Mouse (Mus musculus): ENCODE data around the gene Hmgcs1. TPM values are rescaled to one million over a fixed set of nuclear protein-coding genes. Genes with fewer than 3 reads are reported as not detected.
"Not testable (repeated sequence)": the region's sequence is repeated elsewhere in the genome, so short reads cannot be mapped to it uniquely, and the experiment has no call there.

The Hmgcs1 gene
- polyA plus RNA-seq, 1 experiment from 2014 or later: 153 TPM

- Histone ChIP-seq H3K4me3 (replicated peaks; ENCODE audit: low read depth, low read length) (no peak overlapping the region), H3K36me3 (ENCODE audit: insufficient read depth, low read length) (peaks cover 17% of the 10 kb centered on the region), H3K27ac (no peak overlapping the region), H3K9me3 (replicated peaks; ENCODE audit: low read length) (no peaks in the 10 kb centered on the region), H3K27me3 (ENCODE audit: insufficient read depth, low read length) (no peaks in the 10 kb centered on the region), H3K4me2 (ENCODE audit: low read length) (no peak overlapping the region), H3K9ac (ENCODE audit: low read depth, low read length) (no peak overlapping the region), H3K4me1 (replicated peaks; ENCODE audit: insufficient read depth, low read length) (peaks cover 4% of the 10 kb centered on the region; the same call in 1 of the 2 replicates)
- no peak for TF ChIP-seq CTCF (IDR thresholded peaks at IDR 0.05; ENCODE audit: low read depth)
- 76% methylated on average over 1 of the region's 1 CpGs for WGBS
- no peak for ATAC-seq (replicated peaks; ENCODE audit: low FRiP score, low read depth)
- no peak for DNase-seq (ENCODE audit: low spot score)
Measured at GRCm38 (mm10) chr13:119696496-119696895, 6.3 kb downstream of the Hmgcs1 start.

- peaks cover 27% of the 10 kb centered on the region for H3K36me3 ChIP-seq (ENCODE audit: insufficient read depth, low read length)
- 78% methylated on average over 4 of the region's 4 CpGs for WGBS
- no peak overlapping the region for H3K27ac ChIP-seq
- H3K9ac ChIP-seq (ENCODE audit: low read depth, low read length): no peak overlapping the region
- ATAC-seq (replicated peaks; ENCODE audit: low FRiP score, low read depth) (no peak; the same call in 1 of the 2 replicates), DNase-seq (ENCODE audit: low spot score) (no peak)
- H3K27me3 ChIP-seq (ENCODE audit: insufficient read depth, low read length): no peaks in the 10 kb centered on the region
- TF ChIP-seq CTCF (IDR thresholded peaks at IDR 0.05; ENCODE audit: low read depth): no peak
- H3K4me3 ChIP-seq (replicated peaks; ENCODE audit: low read depth, low read length): no peak overlapping the region
- H3K4me2 ChIP-seq (ENCODE audit: low read length): no peak overlapping the region
- H3K4me1 ChIP-seq (replicated peaks; ENCODE audit: insufficient read depth, low read length): peaks cover 4% of the 10 kb centered on the region; the same call in 1 of the 2 replicates
- no peaks in the 10 kb centered on the region for H3K9me3 ChIP-seq (replicated peaks; ENCODE audit: low read length)
Measured at GRCm38 (mm10) chr13:119698436-119698835, 8.3 kb downstream of the Hmgcs1 start.

- Histone ChIP-seq H3K9me3 (replicated peaks; ENCODE audit: low read length) (no peaks in the 10 kb centered on the region), H3K4me3 (replicated peaks; ENCODE audit: low read depth, low read length) (no peak overlapping the region), H3K36me3 (ENCODE audit: insufficient read depth, low read length) (peaks cover 48% of the 10 kb centered on the region), H3K27ac (no peak overlapping the region), H3K27me3 (ENCODE audit: insufficient read depth, low read length) (no peaks in the 10 kb centered on the region), H3K4me1 (replicated peaks; ENCODE audit: insufficient read depth, low read length) (no peaks in the 10 kb centered on the region; the same call in 1 of the 2 replicates), H3K4me2 (ENCODE audit: low read length) (no peak overlapping the region), H3K9ac (ENCODE audit: low read depth, low read length) (no peak overlapping the region)
- TF ChIP-seq CTCF (IDR thresholded peaks at IDR 0.05; ENCODE audit: low read depth): no peak
- 92% methylated on average over 7 of the region's 7 CpGs for WGBS
- ATAC-seq (replicated peaks; ENCODE audit: low FRiP score, low read depth) (no peak), DNase-seq (ENCODE audit: low spot score) (no peak)
Measured at GRCm38 (mm10) chr13:119704280-119704679, 14.1 kb downstream of the Hmgcs1 start.

GRCm38 (mm10) chr13:119706278-119706880 lies 16.2 kb downstream of the Hmgcs1 start:
- not testable (repeated sequence) for ATAC-seq (replicated peaks; ENCODE audit: low FRiP score, low read depth); H3K4me1 ChIP-seq (replicated peaks; ENCODE audit: insufficient read depth, low read length); H3K4me2 ChIP-seq (ENCODE audit: low read length); H3K27me3 ChIP-seq (ENCODE audit: insufficient read depth, low read length); H3K9me3 ChIP-seq (replicated peaks; ENCODE audit: low read length); H3K4me3 ChIP-seq (replicated peaks; ENCODE audit: low read depth, low read length); H3K27ac ChIP-seq; H3K9ac ChIP-seq (ENCODE audit: low read depth, low read length); DNase-seq (ENCODE audit: low spot score)
- WGBS: 84% methylated on average over 7 of the region's 8 CpGs
- peaks cover 31% of the 10 kb centered on the region for H3K36me3 ChIP-seq (ENCODE audit: insufficient read depth, low read length)

GRCm38 (mm10) chr13:119706953-119707352 lies 16.8 kb downstream of the Hmgcs1 start:
- H3K9ac ChIP-seq (ENCODE audit: low read depth, low read length): no peak overlapping the region
- H3K36me3 ChIP-seq (ENCODE audit: insufficient read depth, low read length): peaks cover 31% of the 10 kb centered on the region
- no peaks in the 10 kb centered on the region for H3K27me3 ChIP-seq (ENCODE audit: insufficient read depth, low read length)
- no peak for ATAC-seq (replicated peaks; ENCODE audit: low FRiP score, low read depth)
- no peak overlapping the region for H3K27ac ChIP-seq
- H3K4me3 ChIP-seq (replicated peaks; ENCODE audit: low read depth, low read length): no peak overlapping the region
- H3K4me2 ChIP-seq (ENCODE audit: low read length): no peak overlapping the region
- no peaks in the 10 kb centered on the region for H3K9me3 ChIP-seq (replicated peaks; ENCODE audit: low read length)
- WGBS: 67% methylated on average over 7 of the region's 7 CpGs
- no peak for TF ChIP-seq CTCF (IDR thresholded peaks at IDR 0.05; ENCODE audit: low read depth)
- DNase-seq (ENCODE audit: low spot score): no peak
- H3K4me1 ChIP-seq (replicated peaks; ENCODE audit: insufficient read depth, low read length): no peaks in the 10 kb centered on the region

- Histone ChIP-seq H3K9me3 (replicated peaks; ENCODE audit: low read length) (no peaks in the 10 kb centered on the region), H3K27me3 (ENCODE audit: insufficient read depth, low read length) (no peaks in the 10 kb centered on the region), H3K36me3 (ENCODE audit: insufficient read depth, low read length) (peaks cover 23% of the 10 kb centered on the region), H3K4me1 (replicated peaks; ENCODE audit: insufficient read depth, low read length) (no peaks in the 10 kb centered on the region), H3K4me3 (replicated peaks; ENCODE audit: low read depth, low read length) (no peak overlapping the region), H3K27ac (0 out of 2 replicates have a peak overlapping the region, but pooled peaks have one; percentile 19), H3K4me2 (ENCODE audit: low read length) (no peak overlapping the region), H3K9ac (ENCODE audit: low read depth, low read length) (no peak overlapping the region)
- TF ChIP-seq CTCF (IDR thresholded peaks at IDR 0.05; ENCODE audit: low read depth): no peak
- DNase-seq (ENCODE audit: low spot score) (peak; percentile 13), ATAC-seq (replicated peaks; ENCODE audit: low FRiP score, low read depth) (no peak)
- 63% methylated on average over 6 of the region's 6 CpGs for WGBS
Measured at GRCm38 (mm10) chr13:119707906-119708305, 17.7 kb downstream of the Hmgcs1 start.

- no peak overlapping the region for H3K4me3 ChIP-seq (replicated peaks; ENCODE audit: low read depth, low read length)
- no peak for DNase-seq (ENCODE audit: low spot score)
- no peak for TF ChIP-seq CTCF (IDR thresholded peaks at IDR 0.05; ENCODE audit: low read depth)
- H3K4me1 ChIP-seq (replicated peaks; ENCODE audit: insufficient read depth, low read length): no peaks in the 10 kb centered on the region
- H3K4me2 ChIP-seq (ENCODE audit: low read length): no peak overlapping the region
- H3K9ac ChIP-seq (ENCODE audit: low read depth, low read length): no peak overlapping the region
- H3K27ac ChIP-seq: peak overlapping the region; percentile 54; the same call in 1 of the 2 replicates
- WGBS: 79% methylated on average over 5 of the region's 5 CpGs
- peaks cover 21% of the 10 kb centered on the region for H3K36me3 ChIP-seq (ENCODE audit: insufficient read depth, low read length)
- no peaks in the 10 kb centered on the region for H3K9me3 ChIP-seq (replicated peaks; ENCODE audit: low read length)
- no peaks in the 10 kb centered on the region for H3K27me3 ChIP-seq (ENCODE audit: insufficient read depth, low read length)
- no peak for ATAC-seq (replicated peaks; ENCODE audit: low FRiP score, low read depth)
Measured at GRCm38 (mm10) chr13:119708941-119709340, 18.8 kb downstream of the Hmgcs1 start.

Data from kidney, postnatal 0 days (tissue).